Mouse (Mus musculus): ENCODE results near the gene Casq1.

- TF ChIP-seq POLR2A (IDR thresholded peaks at IDR 0.05; ENCODE audit: borderline replicate concordance, extremely low read depth, insufficient read depth, insufficient read length, poor library complexity, severe bottlenecking) (no peak), CTCF (IDR thresholded peaks at IDR 0.05; ENCODE audit: borderline replicate concordance, extremely low read depth, insufficient read depth, insufficient read length) (no peak)
Observed at GRCm38 (mm10) chr1:172201967-172202880, 17.4 kb downstream of the Casq1 start.
